Mouse (Mus musculus) gastrocnemius, postnatal 25 days (tissue): Measurements from ENCODE around the gene Zfp444. TPM values are rescaled to one million over a fixed set of nuclear protein-coding genes. Genes with fewer than 3 reads are reported as not detected.
"Not testable (repeated sequence)": the region's sequence is repeated elsewhere in the genome, so short reads cannot be mapped to it uniquely, and the experiment has no call there.

Experiments
- DNase-seq: peaks from one replicate; pipeline ENCODE4 v3.0.0; 2022
- total RNA-seq, 2 experiments: library from RNA; stranded (reverse); gene quantifications; 1 replicate in 1 of 2; 2 replicates in 1 of 2; pipeline ENCODE4 v1.2.3; 2021

Zfp444 gene
- total RNA-seq, 2 experiments from 2014 or later, result 4.0 to 7.6 TPM

DNA sequence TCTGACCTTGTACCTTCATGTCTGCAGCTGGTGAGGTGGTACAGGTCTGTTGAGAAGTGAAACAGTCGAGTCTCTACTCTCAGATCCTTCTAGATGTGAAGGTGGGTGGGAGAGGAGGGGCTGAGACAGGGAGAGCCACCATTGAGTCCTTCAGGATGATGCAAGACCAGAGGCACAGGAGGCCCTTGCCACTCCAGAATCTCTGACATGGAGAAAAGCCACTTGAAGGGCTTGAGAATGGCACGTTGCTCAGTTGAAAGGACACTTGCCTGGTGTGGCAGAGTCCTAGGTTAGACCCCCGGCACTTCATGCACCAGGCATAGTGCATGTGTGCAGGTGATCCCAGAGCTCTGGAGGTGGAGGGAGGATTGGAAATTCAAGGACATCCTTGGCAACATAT lies 10.5 kb upstream of the Zfp444 start:
- no peak for DNase-seq

DNA sequence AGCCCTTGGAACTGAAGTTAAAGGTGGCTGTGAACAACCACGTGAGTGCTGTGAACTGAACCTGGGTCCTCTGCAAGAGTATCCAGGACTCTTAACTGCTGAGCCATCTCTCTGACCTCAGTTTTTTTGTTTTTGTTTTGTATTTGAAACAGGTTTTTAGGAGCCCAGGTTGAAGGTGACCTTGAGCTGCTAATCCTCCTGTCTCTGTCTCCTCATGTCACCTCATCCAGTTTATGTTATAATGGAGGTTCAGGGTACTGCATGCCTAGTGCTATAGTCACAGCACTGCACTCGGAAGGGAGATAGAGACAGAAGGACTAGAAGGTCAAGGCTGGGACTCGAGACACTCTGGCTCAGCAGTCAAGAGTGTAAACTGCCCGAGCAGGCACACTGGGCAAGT lies 9.9 kb upstream of the Zfp444 start:
- no peak for DNase-seq

GRCm38 (mm10) chr7:6164671-6165070 lies 7.4 kb upstream of the Zfp444 start:
- no peak for DNase-seq

GRCm38 (mm10) chr7:6169403-6169802 lies 2.6 kb upstream of the Zfp444 start:
- no peak for DNase-seq

GRCm38 (mm10) chr7:6170391-6170790 lies 1.6 kb upstream of the Zfp444 start:
- no peak for DNase-seq

DNA sequence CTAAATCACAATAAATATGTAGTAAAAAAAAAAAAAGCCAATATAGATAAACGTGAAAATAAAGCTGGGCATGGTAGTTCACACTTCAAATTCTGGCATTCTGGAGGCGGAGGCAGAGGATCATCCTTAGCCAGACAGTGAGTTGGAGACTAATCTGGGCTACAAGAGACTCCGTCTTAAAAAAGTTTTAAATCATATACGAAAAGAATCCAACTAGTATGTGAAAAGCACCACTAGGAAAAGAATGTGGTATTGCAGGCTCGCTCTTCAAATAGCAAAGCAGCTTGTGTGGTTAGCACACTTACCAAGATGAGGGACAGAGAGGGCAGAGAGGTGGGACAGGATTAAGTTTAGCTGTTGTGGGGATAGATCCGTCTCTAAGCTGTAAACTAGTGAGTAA lies 1.2 kb upstream of the Zfp444 start:
- no peak for DNase-seq

DNA sequence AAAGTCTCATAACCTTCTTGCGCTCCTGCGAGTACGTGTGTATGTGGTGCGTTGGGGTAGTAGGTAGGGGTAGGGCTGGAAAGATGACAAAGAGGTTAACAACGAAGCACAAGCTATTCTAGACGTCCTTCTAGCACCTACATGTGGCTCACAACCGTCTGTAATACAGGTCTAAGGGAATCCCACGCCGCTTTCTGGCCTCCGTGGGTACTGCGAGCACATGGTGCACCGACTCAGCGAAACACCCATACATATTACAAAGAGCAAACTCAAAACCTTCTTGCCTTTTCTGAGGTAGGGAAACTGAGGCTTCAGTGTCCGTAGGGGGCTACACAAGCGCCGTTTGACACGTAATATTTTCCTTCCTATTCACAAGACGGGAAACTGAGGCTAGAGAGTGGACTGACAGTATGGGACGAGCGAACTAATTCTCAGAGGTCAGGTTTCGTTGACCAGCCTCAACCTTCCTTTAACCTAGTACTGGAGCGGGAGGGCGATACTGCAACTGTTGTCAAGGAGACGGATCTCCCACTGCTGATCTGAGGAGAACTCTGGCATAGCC lies 501 bp upstream of the Zfp444 start:
- DNase-seq, result peak; percentile 33

- no peak for DNase-seq
Measured at GRCm38 (mm10) chr7:6172674-6173244, 733 bp downstream of the Zfp444 start.

- no peak for DNase-seq
Measured at GRCm38 (mm10) chr7:6173872-6174271, 1.8 kb downstream of the Zfp444 start.

DNA sequence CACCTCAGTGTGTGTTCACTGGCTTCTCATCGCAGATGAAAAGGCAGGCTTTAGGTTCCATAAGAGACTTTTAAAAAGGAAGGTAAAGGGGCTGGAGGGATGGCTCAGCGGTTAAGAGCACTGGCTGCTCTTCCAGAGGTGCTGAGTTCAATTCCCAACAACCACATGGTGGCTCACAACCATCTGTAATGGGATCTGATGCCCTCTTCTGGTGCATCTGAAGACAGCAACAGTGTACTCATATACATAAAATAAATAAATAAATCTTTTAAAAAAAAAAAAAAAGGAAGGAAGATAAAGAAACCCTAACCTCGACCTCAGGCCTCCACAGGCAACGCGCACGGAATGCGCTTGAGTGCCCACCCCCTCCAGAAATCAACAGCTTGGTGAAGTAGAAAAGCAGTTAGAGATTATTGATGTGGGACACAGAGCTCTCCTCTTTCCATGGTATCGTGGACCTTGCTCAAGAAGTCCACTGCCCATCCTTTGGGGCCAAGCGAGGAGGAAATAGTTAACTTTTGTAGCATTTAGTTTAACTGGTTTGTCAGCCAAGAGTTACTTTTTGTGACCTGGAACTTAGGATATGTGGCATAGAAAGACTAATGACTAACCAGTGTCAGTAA lies 2.5 kb downstream of the Zfp444 start:
- DNase-seq, result not testable (repeated sequence)

DNA sequence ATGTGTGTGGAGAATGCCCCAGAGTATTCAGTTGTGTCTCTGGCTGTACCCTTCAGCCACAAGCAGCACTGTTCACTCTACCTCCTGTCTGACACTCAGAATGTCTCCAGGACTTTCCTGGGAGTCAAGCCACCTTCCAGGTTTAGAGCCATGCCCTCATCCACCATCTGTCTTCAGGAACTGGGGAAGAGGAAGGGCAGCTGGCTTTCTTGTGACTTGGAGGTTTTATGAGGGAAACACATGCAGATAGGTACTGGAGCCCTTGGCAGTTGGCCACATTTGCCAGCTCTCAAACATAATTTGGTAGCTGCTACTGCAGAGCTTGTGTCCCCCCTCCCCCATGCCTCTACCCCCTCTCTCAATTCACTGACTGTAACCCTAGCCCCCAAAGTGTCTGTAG lies 7.0 kb downstream of the Zfp444 start:
- DNase-seq, result no peak

- no peak for DNase-seq
Measured at GRCm38 (mm10) chr7:6182882-6183281, 10.9 kb downstream of the Zfp444 start.

GRCm38 (mm10) chr7:6183802-6184201 lies 11.8 kb downstream of the Zfp444 start:
- no peak for DNase-seq

- DNase-seq, result peak; percentile 9
Measured at GRCm38 (mm10) chr7:6184521-6184920, 12.5 kb downstream of the Zfp444 start.

GRCm38 (mm10) chr7:6185391-6185790 lies 13.4 kb downstream of the Zfp444 start:
- no peak for DNase-seq

GRCm38 (mm10) chr7:6186176-6186575 lies 14.2 kb downstream of the Zfp444 start:
- no peak for DNase-seq

GRCm38 (mm10) chr7:6186756-6187155 lies 14.7 kb downstream of the Zfp444 start:
- DNase-seq, result no peak

- no peak for DNase-seq
Measured at GRCm38 (mm10) chr7:6189542-6189941, 17.5 kb downstream of the Zfp444 start.

DNA sequence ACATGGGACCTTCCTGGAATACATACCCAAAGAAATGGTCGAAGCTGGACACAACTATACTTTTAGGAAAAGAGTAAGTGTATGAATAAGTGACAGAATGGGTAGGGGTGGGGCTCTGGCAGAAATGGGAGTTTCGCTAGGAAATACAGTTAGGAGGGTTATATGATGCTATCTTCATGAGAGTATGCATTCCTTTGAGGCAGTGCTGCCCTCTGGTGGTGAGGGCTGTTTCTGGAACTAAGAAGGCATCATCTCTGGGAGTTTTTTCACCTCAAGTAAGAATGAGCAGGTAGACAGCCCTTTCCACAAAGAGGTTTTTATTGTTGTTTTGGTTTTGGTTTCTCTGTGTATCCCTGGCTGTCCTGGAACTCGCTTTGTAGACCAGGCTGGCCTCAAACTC lies 19.4 kb downstream of the Zfp444 start:
- no peak for DNase-seq

DNA sequence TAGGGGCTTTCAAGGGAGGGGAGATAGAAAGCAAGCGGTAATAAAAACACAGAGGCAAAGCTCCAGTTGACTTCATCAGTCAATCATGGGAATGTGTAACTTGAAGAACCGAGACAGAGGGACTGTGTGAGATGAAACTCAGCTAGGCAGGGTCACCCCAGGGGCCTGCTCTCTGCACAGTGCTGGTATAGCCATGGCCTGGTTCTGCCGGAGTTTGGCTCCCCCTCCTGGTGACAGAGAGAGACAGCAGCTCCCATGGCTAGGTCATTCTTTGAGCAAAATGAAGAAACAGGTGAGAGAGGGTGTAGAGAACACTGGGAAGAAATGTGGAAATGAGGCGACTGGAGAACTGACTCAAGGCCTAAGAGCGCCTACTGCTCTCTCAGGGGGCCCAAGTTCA lies 22.1 kb downstream of the Zfp444 start:
- peak; percentile 22 for DNase-seq

DNA sequence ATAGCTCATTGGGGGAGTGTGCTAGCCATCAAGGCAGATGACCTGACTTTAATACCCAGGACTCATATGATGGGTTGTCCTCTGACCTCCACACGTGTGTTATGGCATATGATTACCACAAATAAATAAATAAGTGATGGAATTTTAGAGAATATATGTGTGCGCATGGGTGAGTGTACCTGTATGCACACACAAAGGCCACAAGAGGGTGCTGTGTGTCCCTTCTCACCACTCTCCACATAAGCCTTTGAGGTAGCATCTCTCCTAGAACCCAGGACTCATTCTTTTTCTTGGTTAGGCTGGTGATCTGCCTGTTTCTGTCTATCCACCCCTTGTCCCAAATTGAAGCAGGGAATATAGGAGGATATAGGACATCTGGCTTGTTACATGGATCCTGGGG lies 23.8 kb downstream of the Zfp444 start:
- DNase-seq, result no peak

DNA sequence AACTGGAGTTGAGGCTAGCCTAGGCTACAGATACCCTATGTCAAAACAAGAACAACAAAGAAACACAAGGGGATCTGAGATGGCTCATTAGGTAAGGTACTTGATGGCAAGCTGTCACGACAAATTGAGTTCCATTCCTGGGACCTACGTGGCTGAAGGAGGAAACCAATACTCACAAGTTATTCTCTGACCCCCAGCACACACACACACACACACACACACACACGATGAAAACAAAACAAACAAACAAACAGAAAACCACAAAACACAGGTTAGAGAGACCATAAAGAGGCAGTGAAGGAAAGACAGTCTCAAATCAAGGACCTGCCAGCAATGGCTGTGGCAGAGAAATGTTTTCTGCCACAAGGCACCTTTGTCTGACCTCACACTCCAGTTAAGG lies 24.8 kb downstream of the Zfp444 start, which contains the start of gene Galp:
Gene Galp, plus strand, starts transcription at position 301 of the 400 bp plus-strand sequence.
- no peak for DNase-seq

DNA sequence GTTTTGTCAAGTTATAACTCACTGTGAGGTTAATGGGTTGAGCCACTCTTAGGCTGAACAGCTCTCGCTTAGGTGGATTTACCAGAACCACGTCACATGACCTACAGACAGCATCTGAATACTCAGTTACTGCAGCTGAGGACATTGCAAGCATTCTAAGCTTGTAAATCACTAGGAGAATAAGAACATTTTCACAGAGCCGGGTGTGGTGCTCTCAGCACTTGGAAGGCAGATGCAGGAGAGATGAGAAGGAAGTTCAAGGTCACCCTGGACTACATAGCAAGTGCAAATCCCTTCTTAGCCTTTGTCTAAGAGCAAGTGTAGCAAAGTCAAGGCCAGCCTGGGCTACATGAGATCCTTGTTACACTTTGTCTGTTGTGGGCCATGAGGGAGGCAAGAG lies 32.2 kb downstream of the Zfp444 start:
- no peak for DNase-seq

- no peak for DNase-seq
Measured at GRCm38 (mm10) chr7:6213144-6213543, 41.1 kb downstream of the Zfp444 start.
